10 mouse cellular contexts compared by ENCODE assay signal in the genomic region with DNA sequence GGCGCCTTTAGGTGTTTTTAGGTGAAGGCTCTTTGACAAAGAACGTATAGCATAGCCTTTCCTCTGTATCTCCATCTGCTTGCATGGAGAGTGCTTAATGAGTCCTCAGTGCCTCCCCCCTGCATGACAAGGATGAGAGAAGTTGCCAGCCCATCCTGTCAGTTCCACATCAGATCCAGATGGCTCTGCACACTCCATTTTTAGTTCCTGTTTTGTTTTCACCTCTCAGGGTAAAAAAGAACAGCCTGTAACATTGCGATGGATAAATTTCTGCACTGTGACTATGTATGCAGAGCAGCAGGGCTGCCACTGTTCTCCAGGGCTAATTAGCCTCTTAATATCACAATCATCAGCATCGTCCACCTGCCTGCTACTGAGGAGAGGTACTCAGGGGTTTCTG.
DNase-seq lines count a peak whose midpoint lies in the region; ATAC-seq lines count a peak whose summit lies in the region.
"Had no signal": no experiment of that assay in that cellular context is flagged by ENCODE, and none has a peak within 500 bp of the region (broad histone marks: within the 10 kb centered on the region; RNA-seq: fewer than 3 reads in every experiment).

No protein-coding gene starts in this region.

- no peak for ATAC-seq in inflammation-experienced regulatory T-cells, adult 6 months
- no peak for ATAC-seq in erythroid progenitor cell, adult 5-6 weeks (replicated peaks; ENCODE audit: low FRiP score, poor library complexity, severe bottlenecking)
- ATAC-seq: activated CD4-positive, CD25-positive, alpha-beta regulatory T cell, adult 4 months had no signal

- peak; percentile 3 for DNase-seq in cerebellum, adult 11 months
- DNase-seq in cerebellum, postnatal 36 days, result no peak
- peak; percentile 16 to 50 for DNase-seq in frontal cortex, postnatal 10 days (ENCODE audit: low spot score in 2 of 2)
- peak; percentile 57 for DNase-seq in left cerebral cortex, adult 11 months (ENCODE audit: low spot score)
- DNase-seq in right cerebral cortex, postnatal 25 days, result peak; percentile 46
- no peak for DNase-seq in embryo, embryonic 11 days
- DNase-seq: heart, postnatal 14 days had no signal

Comparison
In these comparisons a context has a peak if more than half of its experiments do, and no peak if none do; other contexts are left out.
1. DNase-seq: peak in cerebellum, adult 11 months (single experiment), frontal cortex, postnatal 10 days (2 of 2), left cerebral cortex, adult 11 months (single experiment) and right cerebral cortex, postnatal 25 days (single experiment); none in cerebellum, postnatal 36 days (0 of 2) and embryo, embryonic 11 days (single experiment).